Mouse (Mus musculus): ENCODE measurements around the gene Zfp579. TPM values are rescaled to one million over a fixed set of nuclear protein-coding genes. Genes with fewer than 3 reads are reported as not detected.
A peak's percentile ranks its signal among the peaks of the same experiment; 100 is the strongest.
"Not testable (repeated sequence)": the region's sequence is repeated elsewhere in the genome, so short reads cannot be mapped to it uniquely, and the experiment has no call there.

Zfp579 gene
- polyA plus RNA-seq, 1 experiment from 2014 or later = 56.9 TPM

GRCm38 (mm10) chr7:5029946-5030345 is 34.0 kb upstream of the Zfp579 start:
- Histone ChIP-seq H3K4me1 (no peaks in the 10 kb centered on the region), H3K4me2 (no peak overlapping the region), H3K36me3 (replicated peaks) (peaks cover 92% of the 10 kb centered on the region), H3K27me3 (no peaks in the 10 kb centered on the region), H3K9ac (no peak overlapping the region), H3K27ac (no peak overlapping the region), H3K4me3 (replicated peaks) (peak overlapping the region; percentile 4; the same call in 1 of the 2 replicates), H3K9me3 (peaks cover 29% of the 10 kb centered on the region)
- ATAC-seq (ENCODE audit: low FRiP score) = no peak
- WGBS = 94% methylated on average over 21 of the region's 21 CpGs

- Histone ChIP-seq H3K4me2 (no peak overlapping the region), H3K27me3 (no peaks in the 10 kb centered on the region), H3K9me3 (peaks cover 29% of the 10 kb centered on the region), H3K27ac (no peak overlapping the region), H3K9ac (no peak overlapping the region), H3K36me3 (replicated peaks) (peaks cover 92% of the 10 kb centered on the region), H3K4me3 (replicated peaks) (no peak overlapping the region), H3K4me1 (no peaks in the 10 kb centered on the region)
- WGBS = 95% methylated on average over 22 of the region's 22 CpGs
- no peak for ATAC-seq (ENCODE audit: low FRiP score)
Measured at GRCm38 (mm10) chr7:5029543-5029942, 33.6 kb upstream of the Zfp579 start.

GRCm38 (mm10) chr7:5021197-5021596 is 25.2 kb upstream of the Zfp579 start:
- Histone ChIP-seq H3K4me3 (replicated peaks) (peak overlapping the region; percentile 90), H3K4me1 (peaks cover 18% of the 10 kb centered on the region), H3K9ac (peak overlapping the region; percentile 95), H3K27ac (peak overlapping the region; percentile 95; the same call in 1 of the 2 replicates), H3K9me3 (no peaks in the 10 kb centered on the region), H3K36me3 (replicated peaks) (peaks cover 47% of the 10 kb centered on the region), H3K4me2 (peak overlapping the region; percentile 86), H3K27me3 (no peaks in the 10 kb centered on the region)
- WGBS = 45% methylated on average over 5 of the region's 5 CpGs
- no peak for ATAC-seq (ENCODE audit: low FRiP score)

- Histone ChIP-seq H3K27me3 (no peaks in the 10 kb centered on the region), H3K36me3 (replicated peaks) (peaks cover 42% of the 10 kb centered on the region), H3K27ac (peak overlapping the region; percentile 95), H3K4me3 (replicated peaks) (peak overlapping the region; percentile 90), H3K4me1 (peaks cover 23% of the 10 kb centered on the region), H3K9ac (peak overlapping the region; percentile 95), H3K9me3 (no peaks in the 10 kb centered on the region), H3K4me2 (peak overlapping the region; percentile 86)
- no peak; the same call in 1 of the 2 replicates for ATAC-seq (ENCODE audit: low FRiP score)
- under 1% methylated on average over 14 of the region's 15 CpGs for WGBS
Measured at GRCm38 (mm10) chr7:5020685-5021084, 24.7 kb upstream of the Zfp579 start.

GRCm38 (mm10) chr7:5020000-5020681 is 24.2 kb upstream of the Zfp579 start, which contains the start of the genes Zfp865 and Ccdc106:
Gene Zfp865, plus strand, starts transcription at chr7:5020376.
Gene Ccdc106, plus strand, starts transcription at chr7:5020553.
- no peaks in the 10 kb centered on the region for H3K27me3 ChIP-seq
- peak within 1 kb of the TSS; percentile 86 for H3K4me2 ChIP-seq
- H3K9ac ChIP-seq = peak within 1 kb of the TSS; percentile 95
- H3K9me3 ChIP-seq = no peaks in the 10 kb centered on the region
- peak within 1 kb of the TSS; percentile 90 for H3K4me3 ChIP-seq (replicated peaks)
- under 1% methylated on average over 47 of the region's 49 CpGs for WGBS
- peaks cover 37% of the 10 kb centered on the region for H3K36me3 ChIP-seq (replicated peaks)
- ATAC-seq (ENCODE audit: low FRiP score) = peak; percentile 93
- peak within 1 kb of the TSS; percentile 95 for H3K27ac ChIP-seq
- peaks cover 23% of the 10 kb centered on the region for H3K4me1 ChIP-seq

- peak overlapping the region; percentile 86 for H3K4me2 ChIP-seq
- H3K27ac ChIP-seq = peak overlapping the region; percentile 95
- H3K4me1 ChIP-seq = peaks cover 23% of the 10 kb centered on the region
- not testable (repeated sequence) for H3K9me3 ChIP-seq; H3K27me3 ChIP-seq; ATAC-seq (ENCODE audit: low FRiP score)
- H3K36me3 ChIP-seq (replicated peaks) = peaks cover 33% of the 10 kb centered on the region
- H3K9ac ChIP-seq = peak overlapping the region; percentile 95; the same call in 1 of the 2 replicates
- H3K4me3 ChIP-seq (replicated peaks) = peak overlapping the region; percentile 90
- 34% methylated on average over 8 of the region's 8 CpGs for WGBS
Measured at GRCm38 (mm10) chr7:5019576-5019975, 23.6 kb upstream of the Zfp579 start.

- H3K4me3 ChIP-seq (replicated peaks) = no peak overlapping the region
- 97% methylated on average over 21 of the region's 21 CpGs for WGBS
- no peak for ATAC-seq (ENCODE audit: low FRiP score)
Measured at GRCm38 (mm10) chr7:5017931-5018330, 22.0 kb upstream of the Zfp579 start.

GRCm38 (mm10) chr7:5017352-5017751 is 21.4 kb upstream of the Zfp579 start:
- Histone ChIP-seq H3K4me3 (replicated peaks) (no peak overlapping the region), H3K27me3 (no peaks in the 10 kb centered on the region), H3K9ac (no peak overlapping the region), H3K9me3 (no peaks in the 10 kb centered on the region), H3K27ac (no peak overlapping the region), H3K36me3 (replicated peaks) (peaks cover 20% of the 10 kb centered on the region), H3K4me2 (no peak overlapping the region), H3K4me1 (peaks cover 19% of the 10 kb centered on the region)
- no peak for ATAC-seq (ENCODE audit: low FRiP score)
- WGBS = 89% methylated on average over 16 of the region's 16 CpGs

More at GRCm38 (mm10) chr7:5017931-5018330, 22.0 kb upstream of the Zfp579 start:
- peaks cover 20% of the 10 kb centered on the region for H3K36me3 ChIP-seq (replicated peaks)
- no peak overlapping the region for H3K4me2 ChIP-seq
- no peak overlapping the region for H3K27ac ChIP-seq
- H3K9me3 ChIP-seq = no peaks in the 10 kb centered on the region
- H3K27me3 ChIP-seq = no peaks in the 10 kb centered on the region
- H3K4me1 ChIP-seq = peaks cover 22% of the 10 kb centered on the region
- no peak overlapping the region for H3K9ac ChIP-seq

GRCm38 (mm10) chr7:5016920-5017319 is 21.0 kb upstream of the Zfp579 start:
- Histone ChIP-seq H3K36me3 (replicated peaks) (peaks cover 20% of the 10 kb centered on the region), H3K27ac (no peak overlapping the region), H3K9ac (no peak overlapping the region), H3K4me2 (no peak overlapping the region), H3K4me3 (replicated peaks) (no peak overlapping the region), H3K4me1 (peaks cover 19% of the 10 kb centered on the region), H3K9me3 (no peaks in the 10 kb centered on the region), H3K27me3 (no peaks in the 10 kb centered on the region)
- WGBS = 97% methylated on average over 2 of the region's 2 CpGs
- ATAC-seq (ENCODE audit: low FRiP score) = no peak

GRCm38 (mm10) chr7:5016057-5016456 is 20.1 kb upstream of the Zfp579 start:
- peaks cover 12% of the 10 kb centered on the region for H3K4me1 ChIP-seq
- H3K4me2 ChIP-seq = peak overlapping the region; percentile 60
- H3K36me3 ChIP-seq (replicated peaks) = peaks cover 27% of the 10 kb centered on the region
- H3K4me3 ChIP-seq (replicated peaks) = peak overlapping the region; percentile 71
- no peaks in the 10 kb centered on the region for H3K27me3 ChIP-seq
- H3K27ac ChIP-seq = peak overlapping the region; percentile 99
- H3K9ac ChIP-seq = peak overlapping the region; percentile 84
- WGBS = 60% methylated on average over 3 of the region's 3 CpGs
- no peak for ATAC-seq (ENCODE audit: low FRiP score)
- no peaks in the 10 kb centered on the region for H3K9me3 ChIP-seq

GRCm38 (mm10) chr7:5015118-5016001 is 19.4 kb upstream of the Zfp579 start, which contains the start of gene Gm44973:
Gene Gm44973, plus strand, starts transcription at chr7:5015496.
- Histone ChIP-seq H3K4me2 (peak within 1 kb of the TSS; percentile 60), H3K9me3 (no peaks in the 10 kb centered on the region), H3K4me3 (replicated peaks) (peak within 1 kb of the TSS; percentile 71), H3K36me3 (replicated peaks) (peaks cover 34% of the 10 kb centered on the region), H3K27ac (peak within 1 kb of the TSS; percentile 99), H3K4me1 (peaks cover 8% of the 10 kb centered on the region), H3K27me3 (no peaks in the 10 kb centered on the region), H3K9ac (peak within 1 kb of the TSS; percentile 84)
- peak; percentile 84 for ATAC-seq (ENCODE audit: low FRiP score)
- under 1% methylated on average over 75 of the region's 76 CpGs for WGBS

All from forebrain, embryonic 12.5 days (tissue).